Mouse (Mus musculus) forelimb bud, embryonic 11.5 days (tissue): ENCODE results near the gene Srm.

Experiments
- DNase-seq: peaks from one replicate; pipeline ENCODE4 v3.0.0-alpha.2; 2012; ENCODE audit warnings: low read depth, low spot score

Gene Srm

GRCm38 (mm10) chr4:148591171-148591630 is at the start of gene Srm:
TSS of gene Srm (plus strand) at chr4:148591503.
- DNase-seq: peak; percentile 93

- DNase-seq: no peak
Measured at GRCm38 (mm10) chr4:148549106-148549505, 42.2 kb upstream of the Srm start.

GRCm38 (mm10) chr4:148557766-148558165 is 33.5 kb upstream of the Srm start:
- no peak for DNase-seq

- DNase-seq: peak; percentile 86
Measured at GRCm38 (mm10) chr4:148558297-148559000, 32.9 kb upstream of the Srm start, which contains the start of gene Exosc10. TSS of gene Exosc10 (plus strand) at chr4:148558429.

- no peak for DNase-seq
Measured at GRCm38 (mm10) chr4:148562676-148563075, 28.6 kb upstream of the Srm start.

- DNase-seq: no peak
Measured at GRCm38 (mm10) chr4:148563595-148563994, 27.7 kb upstream of the Srm start.

- DNase-seq: no peak
Measured at GRCm38 (mm10) chr4:148570138-148570537, 21.2 kb upstream of the Srm start.

- no peak for DNase-seq
Measured at GRCm38 (mm10) chr4:148570693-148571295, 20.5 kb upstream of the Srm start.

GRCm38 (mm10) chr4:148573222-148573621 is 18.1 kb upstream of the Srm start:
- no peak for DNase-seq

GRCm38 (mm10) chr4:148580765-148581164 is 10.5 kb upstream of the Srm start:
- DNase-seq: no peak

- DNase-seq: no peak
Measured at GRCm38 (mm10) chr4:148581422-148581821, 9.9 kb upstream of the Srm start.

- DNase-seq: no peak
Measured at GRCm38 (mm10) chr4:148583257-148583656, 8.0 kb upstream of the Srm start.

GRCm38 (mm10) chr4:148586648-148587047 is 4.7 kb upstream of the Srm start:
- no peak for DNase-seq

- DNase-seq: no peak
Measured at GRCm38 (mm10) chr4:148588793-148589192, 2.5 kb upstream of the Srm start.

GRCm38 (mm10) chr4:148589565-148589964 is 1.7 kb upstream of the Srm start:
- no peak for DNase-seq

- no peak for DNase-seq
Measured at GRCm38 (mm10) chr4:148590421-148591170, 707 bp upstream of the Srm start.

GRCm38 (mm10) chr4:148591637-148592380 is 506 bp downstream of the Srm start:
- no peak for DNase-seq

GRCm38 (mm10) chr4:148593996-148594395 is 2.7 kb downstream of the Srm start:
- no peak for DNase-seq

- DNase-seq: no peak
Measured at GRCm38 (mm10) chr4:148595916-148596315, 4.6 kb downstream of the Srm start.

GRCm38 (mm10) chr4:148596731-148597130 is 5.4 kb downstream of the Srm start:
- DNase-seq: no peak

- no peak for DNase-seq
Measured at GRCm38 (mm10) chr4:148598826-148599225, 7.5 kb downstream of the Srm start.

- no peak for DNase-seq
Measured at GRCm38 (mm10) chr4:148600316-148600715, 9.0 kb downstream of the Srm start.
